Mouse (Mus musculus) cerebellum, adult (tissue): ENCODE data around the gene Myl6.

Source experiments
- ATAC-seq: cut with Nextera tagmentation; 2 replicates; pipeline ENCODE4 v1.9.2; 2017; ENCODE audit warnings: mild to moderate bottlenecking, moderate library complexity, mixed read lengths; ENCODE audit not compliant: insufficient number of reproducible peaks, low FRiP score, low TSS enrichment

Gene Myl6

GRCm38 (mm10) chr10:128493695-128494666 lies at the start of gene Myl6:
Gene Myl6, minus strand, starts transcription at chr10:128494145.
- ATAC-seq = peak; percentile 71

- ATAC-seq = no peak
These were observed 49.2 kb upstream of the Myl6 start for GRCm38 (mm10) chr10:128543100-128543499.

GRCm38 (mm10) chr10:128538340-128538870 lies 44.5 kb upstream of the Myl6 start:
- no peak for ATAC-seq

- ATAC-seq = peak; percentile 90; the same call in 1 of the 2 replicates
These were observed 42.5 kb upstream of the Myl6 start for GRCm38 (mm10) chr10:128536266-128536940.

- ATAC-seq = no peak
These were observed 41.8 kb upstream of the Myl6 start for GRCm38 (mm10) chr10:128535624-128536265.

- no peak for ATAC-seq
These were observed 41.3 kb upstream of the Myl6 start for GRCm38 (mm10) chr10:128535206-128535605.

- ATAC-seq = no peak
These were observed 32.7 kb upstream of the Myl6 start for GRCm38 (mm10) chr10:128526366-128527356.

- peak; percentile 99 for ATAC-seq
These were observed 31.8 kb upstream of the Myl6 start, which contains the start of gene Esyt1 for GRCm38 (mm10) chr10:128525671-128526308. Gene Esyt1, minus strand, starts transcription at chr10:128525871.

- ATAC-seq = 0 out of 2 replicates have a peak, but pooled peaks have one; percentile 20
These were observed 31.1 kb upstream of the Myl6 start for GRCm38 (mm10) chr10:128524732-128525662.

- ATAC-seq = no peak
These were observed 30.3 kb upstream of the Myl6 start for GRCm38 (mm10) chr10:128524111-128524731.

GRCm38 (mm10) chr10:128522351-128522750 lies 28.4 kb upstream of the Myl6 start:
- no peak for ATAC-seq

GRCm38 (mm10) chr10:128520591-128520990 lies 26.6 kb upstream of the Myl6 start:
- ATAC-seq = no peak

GRCm38 (mm10) chr10:128518833-128519232 lies 24.9 kb upstream of the Myl6 start:
- peak; percentile 36; the same call in 1 of the 2 replicates for ATAC-seq

- no peak for ATAC-seq
These were observed 22.7 kb upstream of the Myl6 start for GRCm38 (mm10) chr10:128516677-128517076.

- no peak for ATAC-seq
These were observed 22.1 kb upstream of the Myl6 start for GRCm38 (mm10) chr10:128516029-128516428.

GRCm38 (mm10) chr10:128515044-128515443 lies 21.1 kb upstream of the Myl6 start:
- no peak for ATAC-seq

- ATAC-seq = no peak
These were observed 17.8 kb upstream of the Myl6 start for GRCm38 (mm10) chr10:128511761-128512160.
